Mouse (Mus musculus) cerebellum, postnatal 4 days (tissue): ENCODE data around the gene Spock2.
A peak's percentile ranks its signal among the peaks of the same experiment; 100 is the strongest.

Source experiments
- DNase-seq, 2 experiments: peaks; one replicate each; pipeline ENCODE4 v3.0.0; 2022; ENCODE audit warnings: low spot score in 2 of 2, mixed read lengths in 1 of 2

Gene Spock2

GRCm38 (mm10) chr10:60106146-60106530, at the start of gene Spock2:
Gene Spock2, plus strand, starts transcription at chr10:60106219.
- peak; percentile 60 to 61 for DNase-seq

DNA sequence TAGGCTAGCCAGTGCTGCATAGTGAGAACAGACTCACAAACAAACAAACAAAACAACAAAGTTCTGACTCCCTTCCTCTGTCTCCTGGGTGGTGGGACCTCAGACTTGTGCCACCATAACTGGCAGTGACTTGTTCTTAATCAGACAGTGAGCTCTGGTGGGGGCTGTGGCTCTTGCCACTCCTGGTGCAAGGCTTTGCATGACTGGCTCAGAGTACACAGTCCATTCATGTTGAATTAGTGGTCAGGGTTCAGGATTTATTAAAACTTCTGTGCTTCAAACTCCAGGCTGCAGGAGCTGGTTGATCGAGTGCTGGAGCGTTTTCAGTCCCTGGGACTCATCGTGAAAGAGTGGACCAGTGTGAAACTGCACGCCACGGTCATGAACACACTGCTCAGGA, 43.8 kb upstream of the Spock2 start:
- no peak for DNase-seq

DNA sequence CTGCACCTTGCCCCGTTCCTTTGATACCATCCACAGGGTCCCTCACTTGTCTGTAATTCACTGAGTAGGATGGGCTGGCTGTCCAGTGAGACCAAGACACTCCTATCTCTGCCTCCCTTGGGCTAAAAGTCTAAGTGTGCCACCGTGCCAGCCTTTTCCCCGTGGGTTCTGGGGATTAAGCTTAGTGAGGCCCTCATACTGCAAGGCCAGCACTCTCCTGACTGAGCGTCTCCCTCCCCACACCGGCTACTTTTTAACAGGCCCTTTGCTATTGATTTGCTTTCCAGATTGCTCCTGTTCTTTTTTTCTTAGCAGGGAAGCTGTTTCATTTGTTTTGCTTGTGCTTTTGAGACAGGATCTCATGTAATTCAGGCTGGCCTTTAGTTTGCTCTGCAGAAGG, 43.1 kb upstream of the Spock2 start:
- no peak for DNase-seq

DNA sequence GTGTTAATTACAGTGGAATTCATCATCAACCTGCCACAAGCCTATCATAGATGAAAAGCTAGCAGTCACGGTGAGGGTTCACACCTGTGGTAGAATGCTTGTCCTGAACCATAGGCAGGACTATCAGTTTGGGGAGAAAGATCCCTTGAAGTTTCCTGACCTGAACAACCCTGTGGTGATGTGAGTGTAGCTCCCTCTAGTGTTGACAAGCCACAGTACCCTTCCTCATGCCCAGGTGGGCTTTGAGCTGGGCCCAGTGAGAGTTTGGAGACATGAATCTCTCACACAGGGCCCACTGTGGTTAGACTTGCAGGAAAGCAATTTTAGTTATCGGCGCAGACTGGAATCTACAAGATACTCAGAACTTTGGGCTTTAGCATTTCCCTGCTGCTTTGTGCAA, 39.5 kb upstream of the Spock2 start:
- peak in 1 of 2 experiments; percentile 23 for DNase-seq

DNA sequence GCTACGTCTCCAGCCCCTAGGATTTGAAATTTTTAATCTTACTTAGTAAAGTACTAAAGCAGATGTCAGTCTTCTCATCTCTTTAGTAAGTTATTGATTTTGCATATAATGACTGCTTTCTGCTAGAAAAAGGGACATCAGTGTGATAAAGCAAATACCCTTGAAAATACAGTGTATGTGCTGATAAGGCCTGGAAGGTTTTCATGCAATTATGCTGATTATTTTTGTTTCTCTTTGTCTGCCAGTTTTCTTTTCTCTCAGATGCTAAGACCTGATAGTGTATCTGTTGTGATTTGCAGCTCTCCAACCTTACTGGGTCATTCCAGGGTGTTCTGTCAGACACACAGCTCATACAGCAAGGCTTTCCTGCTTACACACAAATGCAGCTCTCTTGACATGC, 30.9 kb upstream of the Spock2 start:
- DNase-seq: no peak

GRCm38 (mm10) chr10:60077226-60077625, 28.8 kb upstream of the Spock2 start:
- no peak for DNase-seq

DNA sequence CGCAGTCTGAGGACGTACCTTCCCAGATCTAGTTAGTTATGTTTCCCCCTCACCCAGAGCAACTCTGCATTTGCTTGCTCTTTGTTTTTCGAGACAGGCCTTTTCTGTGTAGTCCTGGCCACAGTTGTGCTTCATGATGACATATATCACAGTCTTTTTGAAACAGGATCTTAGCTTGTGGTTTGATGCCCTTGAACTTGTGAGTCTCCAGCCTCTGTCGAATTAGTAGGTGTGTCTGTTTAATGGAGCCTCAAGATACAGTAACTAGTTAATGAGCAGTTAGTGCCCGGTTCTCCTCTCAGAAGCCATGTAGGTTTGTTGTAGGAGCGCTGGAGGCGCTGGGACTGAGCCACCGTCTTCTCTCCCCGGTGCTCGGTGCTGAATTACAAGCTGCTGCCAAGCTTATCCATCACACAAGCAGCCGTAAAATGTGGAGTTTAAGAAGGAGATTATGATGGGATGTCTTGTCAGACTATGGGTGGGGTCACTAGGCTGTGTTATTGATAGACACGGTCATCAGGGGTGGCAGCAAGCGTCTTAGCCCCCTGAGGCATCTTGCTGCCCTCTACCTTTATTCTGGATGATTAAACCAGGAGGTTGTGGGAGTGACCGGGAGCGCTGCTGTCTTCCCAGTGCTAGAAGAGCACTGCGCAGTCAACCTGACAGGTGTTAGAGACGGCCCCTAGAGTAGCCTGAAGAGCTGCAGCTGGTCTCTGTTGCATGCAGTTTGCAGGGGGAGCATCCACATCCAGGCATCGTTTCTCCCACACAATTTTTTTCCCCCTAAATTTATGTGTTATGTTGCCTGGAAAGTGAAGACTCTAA, 28.1 kb upstream of the Spock2 start:
- DNase-seq: no peak

- peak in 1 of 2 experiments; percentile 45 for DNase-seq
These were observed 27.5 kb upstream of the Spock2 start for GRCm38 (mm10) chr10:60078561-60078917.

DNA sequence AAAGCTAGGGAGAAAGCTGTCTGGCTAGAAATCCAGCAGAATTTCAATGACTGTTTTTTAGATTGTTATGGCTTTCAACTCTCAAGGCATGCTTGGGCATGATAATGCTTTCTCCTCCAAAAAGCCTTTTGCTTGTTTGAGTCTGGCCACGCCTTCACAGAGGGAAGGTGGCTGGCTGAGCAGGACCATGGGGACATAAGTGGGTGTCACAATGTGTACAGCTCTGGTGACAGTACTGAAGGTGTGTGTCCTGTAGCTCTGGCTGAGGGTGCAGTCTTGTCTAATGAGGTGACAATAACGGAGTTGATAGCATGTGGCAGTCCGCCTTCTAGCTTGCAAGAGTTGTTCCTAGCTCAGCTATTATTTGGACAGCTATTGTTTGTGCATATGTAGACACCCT, 25.8 kb upstream of the Spock2 start:
- DNase-seq: no peak

GRCm38 (mm10) chr10:60080601-60080981, 25.4 kb upstream of the Spock2 start:
- no peak for DNase-seq

- DNase-seq: peak in 1 of 2 experiments; percentile 37
These were observed 24.8 kb upstream of the Spock2 start for GRCm38 (mm10) chr10:60080982-60081825.

DNA sequence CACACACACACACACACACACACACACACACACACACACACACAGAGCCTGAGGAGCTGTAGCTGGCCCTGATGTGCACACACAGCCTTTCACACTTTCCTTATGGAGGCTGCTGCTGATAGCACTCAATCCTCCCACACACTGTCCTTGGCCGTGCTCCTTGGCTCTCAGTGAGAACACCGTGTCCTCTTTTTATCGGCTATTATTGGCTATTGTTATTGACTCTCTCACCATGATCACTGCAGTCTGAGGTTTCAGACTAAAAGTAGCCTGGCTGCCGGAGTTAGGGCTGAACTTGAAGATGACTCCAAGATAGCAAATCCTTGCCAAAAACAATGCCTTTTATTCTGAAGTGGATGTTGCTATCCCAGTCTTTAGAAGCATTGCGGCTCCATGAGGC, 24.1 kb upstream of the Spock2 start:
- DNase-seq: no peak

- DNase-seq: no peak
These were observed 22.0 kb upstream of the Spock2 start for GRCm38 (mm10) chr10:60084065-60084464.

DNA sequence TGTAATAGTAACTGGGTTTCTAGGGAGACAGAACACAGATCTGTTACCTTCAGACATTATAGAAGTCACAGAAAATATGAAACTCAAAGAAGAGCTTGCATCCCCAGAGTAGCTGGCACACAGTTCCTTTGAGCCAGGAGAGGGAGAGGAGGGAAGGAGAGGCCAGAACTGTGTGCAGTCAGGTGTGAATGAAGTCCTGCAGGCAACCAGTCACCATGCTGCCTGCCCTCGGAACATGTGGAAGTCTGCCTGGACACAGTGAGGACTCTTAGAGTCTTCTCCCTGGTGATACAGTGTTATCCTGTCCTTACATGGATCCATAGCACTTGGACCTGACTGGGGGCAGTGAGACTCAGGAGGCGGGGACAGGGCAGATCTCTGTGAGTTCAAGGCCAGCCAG, 13.7 kb upstream of the Spock2 start:
- no peak for DNase-seq

- DNase-seq: no peak
These were observed 12.3 kb upstream of the Spock2 start for GRCm38 (mm10) chr10:60093751-60094150.

DNA sequence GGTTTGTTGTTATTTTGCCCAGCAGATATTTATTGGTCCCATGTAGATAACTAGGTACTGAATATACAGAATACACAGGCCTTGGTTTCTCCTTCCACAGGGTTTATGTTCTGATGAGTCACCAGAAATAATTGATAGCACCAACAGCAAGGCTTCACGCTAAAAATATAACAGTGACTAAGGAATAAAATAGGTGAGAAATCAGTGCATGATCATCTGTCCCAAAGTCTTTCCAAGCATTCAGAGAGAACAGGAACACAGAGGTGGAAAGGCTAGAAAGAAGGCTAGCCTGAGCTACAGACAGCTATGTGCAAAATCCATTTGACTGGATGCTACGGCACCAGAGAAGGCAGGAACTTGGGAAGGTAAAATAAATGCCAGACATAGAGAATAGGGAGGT, 10.5 kb upstream of the Spock2 start:
- DNase-seq: no peak

- no peak for DNase-seq
These were observed 9.7 kb upstream of the Spock2 start for GRCm38 (mm10) chr10:60096302-60096701.

- no peak for DNase-seq
These were observed 8.9 kb upstream of the Spock2 start for GRCm38 (mm10) chr10:60097146-60097545.

DNA sequence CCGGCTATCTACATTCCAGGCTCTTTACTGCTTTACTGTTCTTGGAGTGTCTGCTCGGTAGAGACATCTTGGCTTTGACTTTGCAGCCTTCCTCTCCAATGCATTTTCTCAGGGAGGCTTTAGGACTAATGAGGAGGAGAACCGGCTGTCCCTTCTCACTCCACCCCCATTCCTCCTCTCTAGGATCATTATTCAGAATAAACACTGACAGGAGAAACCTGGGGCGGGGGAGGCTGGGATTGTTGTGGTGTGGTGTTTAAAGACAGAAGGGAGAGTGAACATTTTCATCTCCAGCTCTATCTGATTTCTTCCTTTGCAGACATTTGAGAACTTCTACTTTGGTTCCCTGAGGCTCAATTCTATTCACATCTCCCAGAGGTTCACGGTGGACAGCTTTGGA, 8.2 kb upstream of the Spock2 start:
- no peak for DNase-seq

GRCm38 (mm10) chr10:60105391-60106145, 451 bp upstream of the Spock2 start:
- DNase-seq: no peak

GRCm38 (mm10) chr10:60106531-60107186, 640 bp downstream of the Spock2 start:
- DNase-seq: peak; percentile 46 to 64

DNA sequence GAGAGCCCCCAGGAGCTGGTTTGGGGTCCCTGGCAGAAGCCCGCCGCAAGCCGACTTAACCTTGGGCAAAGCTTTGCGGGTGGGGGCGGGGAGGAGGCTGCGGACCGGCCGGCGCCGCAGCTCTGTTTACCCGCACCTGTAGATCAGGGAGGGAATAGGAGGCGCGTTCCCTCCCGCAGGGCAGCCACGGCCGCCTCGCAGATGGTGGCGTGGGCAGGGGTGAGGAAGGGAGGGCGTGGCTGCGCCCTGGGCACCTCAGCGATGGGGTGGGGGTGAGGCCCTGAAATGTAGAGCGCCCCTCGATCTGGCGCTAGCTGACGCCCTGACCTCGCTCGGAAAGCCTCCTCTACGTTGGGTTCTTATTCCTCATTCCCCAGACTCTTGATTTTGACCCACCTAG, 1.4 kb downstream of the Spock2 start:
- peak in 1 of 2 experiments; percentile 40 for DNase-seq
